Mouse (Mus musculus) embryonic facial prominence, embryonic 14.5 days (tissue): ENCODE results near the gene Ccdc12. TPM values are rescaled to one million over a fixed set of nuclear protein-coding genes. Genes with fewer than 3 reads are reported as not detected.
A peak's percentile ranks its signal among the peaks of the same experiment; 100 is the strongest.

Source experiments
- ATAC-seq: fragments of 200-750 bp; cut with Nextera tagmentation; 2 replicates; pipeline ENCODE4 v1.8.0; 2017; ENCODE audit warnings: low read depth, moderate number of reproducible peaks, moderate TSS enrichment
- DNase-seq: peaks from one replicate; pipeline ENCODE4 v3.0.0-alpha.2; 2015; ENCODE audit warnings: low spot score
- H3K27ac ChIP-seq: fragments of 300-500 bp; sonication (generic); replicated peaks from 2 replicates; pipeline ENCODE4 v1.5.1; 2014; ENCODE audit warnings: low read depth, mild to moderate bottlenecking, low read length, moderate library complexity
- H3K27me3 ChIP-seq: fragments of 300-500 bp; sonication (generic); replicated peaks from 2 replicates; pipeline ENCODE4 v1.6.1; 2014; ENCODE audit warnings: low read length; ENCODE audit not compliant: control insufficient read depth, insufficient read depth
- H3K36me3 ChIP-seq: fragments of 300-500 bp; sonication (generic); 2 replicates; pipeline ENCODE4 v1.6.1; 2014; ENCODE audit warnings: low read length, mixed read lengths; ENCODE audit not compliant: control insufficient read depth, insufficient read depth
- H3K4me1 ChIP-seq: fragments of 300-500 bp; sonication (generic); 2 replicates; pipeline ENCODE4 v1.6.1; 2014; ENCODE audit warnings: antibody characterized with exemption, low read length; ENCODE audit not compliant: control insufficient read depth, insufficient read depth
- H3K4me2 ChIP-seq: fragments of 300-500 bp; sonication (generic); 2 replicates; pipeline ENCODE4 v1.6.1; 2014; ENCODE audit warnings: low read depth, mild to moderate bottlenecking, low read length, moderate library complexity, mixed read lengths
- H3K4me3 ChIP-seq: fragments of 300-500 bp; sonication (generic); 2 replicates; pipeline ENCODE4 v1.5.1; 2014; ENCODE audit warnings: low read depth, mild to moderate bottlenecking, low read length
- H3K9ac ChIP-seq: fragments of 300-500 bp; sonication (generic); 2 replicates; pipeline ENCODE4 v1.6.1; 2014; ENCODE audit warnings: low read depth, mild to moderate bottlenecking, low read length, moderate library complexity, mixed read lengths
- H3K9me3 ChIP-seq: fragments of 300-500 bp; sonication (generic); 2 replicates; pipeline ENCODE4 v1.6.1; 2016; ENCODE audit warnings: low read length; ENCODE audit not compliant: control insufficient read depth
- WGBS: fragments of 180-500 bp; shearing (Covaris S2); extraction: QIAGEN DNeasy Blood & Tissue Kit; methylation state at CpG from one replicate; pipeline ENCODE4 v1.1.7; 2014; 5-methylcytosine and 5-hydroxymethylcytosine counted together
- polyA plus RNA-seq: library from polyadenylated mRNA; unstranded; fragments of >200 nt; fragmentation: Nextera tagmentation; extraction: Ambion mirVana; gene quantifications from 2 replicates; pipeline ENCODE4 v1.2.1, GENCODE M21; 2014

Ccdc12 gene
- polyA plus RNA-seq = 104 and 107 TPM in 2 replicates

DNA sequence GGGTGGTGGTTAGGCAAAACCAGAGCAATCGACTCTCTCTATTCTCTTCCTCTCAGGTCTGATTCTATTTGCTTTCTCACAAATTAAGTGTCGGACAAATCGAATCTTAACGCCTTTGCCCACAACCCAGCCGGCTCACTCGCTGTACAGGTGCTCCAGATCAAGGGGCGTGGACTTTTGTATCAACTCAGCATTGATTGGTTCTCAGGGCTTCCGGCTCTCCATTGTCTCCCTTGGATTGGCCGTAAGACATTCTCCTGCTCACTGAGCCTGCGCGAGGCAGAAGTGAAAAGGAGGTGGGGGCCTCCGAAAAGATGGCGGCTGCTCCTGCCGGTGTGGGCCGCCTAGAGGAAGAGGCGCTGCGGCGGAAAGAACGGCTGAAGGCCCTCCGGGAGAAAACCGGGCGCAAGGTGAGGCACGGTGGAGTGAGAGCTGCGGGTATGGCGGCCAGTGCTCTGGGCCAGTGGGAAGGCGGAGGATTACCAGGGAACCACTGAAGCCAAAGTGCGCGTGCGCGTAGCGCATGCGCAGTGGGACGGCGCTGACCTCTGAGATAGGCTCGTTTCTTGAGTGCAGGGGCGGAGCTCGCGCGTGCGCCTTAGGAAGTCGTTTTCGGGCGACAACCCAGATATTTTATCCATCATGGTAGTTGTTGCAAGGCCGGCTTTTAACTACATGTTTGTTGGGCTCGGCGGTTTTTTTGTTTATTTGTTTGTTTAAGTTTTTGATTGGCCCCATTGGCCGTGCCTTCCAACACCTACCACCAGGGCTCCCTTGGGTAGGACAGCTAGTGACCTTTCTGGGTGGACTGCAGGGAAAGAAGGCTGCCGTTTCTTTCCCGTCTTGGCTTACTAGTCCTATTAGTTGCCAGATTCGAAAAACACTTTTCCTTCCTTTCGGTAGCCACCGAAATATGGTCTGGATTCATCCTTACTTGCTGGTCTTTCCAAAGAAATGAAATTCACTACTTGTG, at the start of gene Ccdc12:
Gene Ccdc12, plus strand, starts transcription at position 255 of the 973 bp plus-strand sequence.
- H3K27me3 ChIP-seq = peaks cover 25% of the 10 kb centered on the region
- no peaks in the 10 kb centered on the region for H3K9me3 ChIP-seq
- peak within 1 kb of the TSS; percentile 83 for H3K27ac ChIP-seq
- 0% methylated on average over 50 of the region's 52 CpGs for WGBS
- no peaks in the 10 kb centered on the region for H3K36me3 ChIP-seq
- peak within 1 kb of the TSS; percentile 80 for H3K4me2 ChIP-seq
- peaks cover 18% of the 10 kb centered on the region for H3K4me1 ChIP-seq
- peak within 1 kb of the TSS; percentile 70 for H3K4me3 ChIP-seq
- ATAC-seq = peak; percentile 96
- DNase-seq = peak; percentile 99
- peak within 1 kb of the TSS; percentile 79 for H3K9ac ChIP-seq

DNA sequence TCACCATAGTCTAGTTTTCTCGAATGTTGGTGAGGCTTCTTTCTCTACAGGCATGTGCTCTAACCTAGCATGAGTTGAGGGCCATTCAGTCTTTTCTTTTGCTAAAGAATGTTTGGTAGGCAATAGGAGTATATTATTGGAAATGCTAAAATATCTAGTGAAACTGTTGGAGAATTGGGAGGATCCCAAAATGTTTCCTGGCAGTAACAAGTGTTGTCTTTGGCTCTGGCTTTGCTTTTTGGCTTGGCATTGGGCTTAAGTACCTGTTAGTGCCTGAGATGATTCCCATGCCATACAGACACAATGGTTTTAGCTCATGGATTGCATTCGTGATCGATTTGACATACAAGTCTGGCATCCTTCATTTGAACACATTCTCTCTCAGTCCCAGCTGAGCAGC, 44.8 kb upstream of the Ccdc12 start:
- Histone ChIP-seq H3K27me3 (no peaks in the 10 kb centered on the region), H3K36me3 (peaks cover 86% of the 10 kb centered on the region), H3K27ac (no peak overlapping the region), H3K9me3 (no peaks in the 10 kb centered on the region), H3K4me3 (no peak overlapping the region), H3K4me1 (no peaks in the 10 kb centered on the region), H3K4me2 (no peak overlapping the region), H3K9ac (no peak overlapping the region)
- no peak for DNase-seq
- ATAC-seq = no peak
- WGBS = 91% methylated on average over 3 of the region's 3 CpGs

DNA sequence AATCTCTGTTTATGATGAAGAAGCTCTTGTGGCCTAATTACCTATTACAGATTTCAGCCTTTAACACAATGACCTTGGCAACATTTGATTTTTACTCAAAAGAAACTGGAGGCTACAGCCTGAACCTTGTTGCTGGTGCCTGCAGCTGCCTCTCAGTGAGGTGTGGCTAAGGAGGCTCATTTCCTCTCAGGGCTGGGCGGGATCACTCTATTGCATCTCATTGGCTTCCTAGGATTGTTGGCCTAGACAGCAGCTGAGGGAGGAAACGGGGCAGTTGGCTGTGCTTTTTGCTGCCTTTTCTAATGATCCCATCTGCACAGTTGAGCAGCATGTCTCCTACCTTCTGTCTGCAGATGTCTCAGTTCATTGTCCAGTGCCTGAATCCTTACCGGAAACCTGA, 39.2 kb upstream of the Ccdc12 start:
- Histone ChIP-seq H3K4me3 (no peak overlapping the region), H3K4me2 (no peak overlapping the region), H3K27ac (no peak overlapping the region)

GRCm38 (mm10) chr9:110620180-110620579, 36.1 kb upstream of the Ccdc12 start:
- no peak for DNase-seq
- 85% methylated on average over 7 of the region's 7 CpGs for WGBS
- Histone ChIP-seq H3K27ac (no peak overlapping the region), H3K9ac (no peak overlapping the region), H3K4me3 (no peak overlapping the region), H3K4me2 (no peak overlapping the region), H3K4me1 (peaks cover 9% of the 10 kb centered on the region; the same call in 1 of the 2 replicates), H3K27me3 (no peaks in the 10 kb centered on the region), H3K9me3 (no peaks in the 10 kb centered on the region), H3K36me3 (peaks cover 68% of the 10 kb centered on the region)
- ATAC-seq = no peak

More for the DNA sequence above, 39.2 kb upstream of the Ccdc12 start:
- no peak overlapping the region for H3K9ac ChIP-seq
- H3K36me3 ChIP-seq = peaks cover 86% of the 10 kb centered on the region
- WGBS = 82% methylated on average over 3 of the region's 3 CpGs
- H3K9me3 ChIP-seq = no peaks in the 10 kb centered on the region
- no peak for DNase-seq
- ATAC-seq = no peak
- no peaks in the 10 kb centered on the region for H3K27me3 ChIP-seq
- no peaks in the 10 kb centered on the region for H3K4me1 ChIP-seq

DNA sequence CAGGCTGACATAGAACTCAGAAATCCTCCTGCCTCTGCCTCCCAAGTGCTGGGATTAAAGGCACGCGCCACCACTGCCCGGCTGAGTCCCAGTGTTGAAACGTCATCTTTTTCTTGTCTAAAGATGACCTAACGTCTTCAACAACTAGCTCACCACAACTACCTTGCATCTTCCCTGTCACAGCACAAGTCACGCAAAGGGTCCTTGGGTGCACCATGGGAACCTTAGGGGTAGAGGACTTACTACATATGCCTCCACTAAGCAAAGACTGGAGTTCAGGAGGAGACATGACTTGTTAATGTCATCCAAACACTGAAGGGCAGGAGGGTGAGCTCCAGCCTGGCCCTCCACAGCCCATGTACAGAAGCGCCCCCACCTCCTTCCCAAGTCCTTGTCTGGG, 35.6 kb upstream of the Ccdc12 start:
- no peaks in the 10 kb centered on the region for H3K9me3 ChIP-seq
- H3K4me2 ChIP-seq = no peak overlapping the region

DNA sequence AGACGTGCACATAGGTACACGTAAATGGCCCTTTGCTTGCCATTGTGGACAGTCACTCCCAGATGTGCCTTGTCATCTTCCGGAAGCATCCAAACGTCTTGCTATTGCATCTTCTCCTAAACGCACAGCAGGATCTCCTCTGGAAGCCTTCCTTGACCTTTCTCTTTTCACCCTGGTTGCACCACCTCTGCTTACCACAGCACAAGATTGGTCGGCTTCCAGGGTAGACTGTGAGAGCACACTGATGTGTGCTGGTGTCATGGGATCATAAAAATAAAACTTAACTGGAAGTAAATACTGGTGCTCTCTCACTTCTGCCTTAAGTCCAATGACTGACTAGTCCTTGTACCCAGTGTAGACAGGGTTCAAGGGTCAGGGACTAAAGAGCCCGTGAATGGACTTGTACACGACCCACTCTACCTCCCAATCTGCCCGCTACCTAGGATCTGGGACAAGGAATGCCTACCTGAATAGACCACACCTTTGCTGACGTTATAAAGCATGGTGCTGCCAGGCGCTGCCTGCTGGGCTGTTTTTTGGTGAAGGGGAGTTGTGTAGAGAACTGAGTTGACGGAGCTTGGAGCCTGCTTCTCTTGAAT, 33.6 kb upstream of the Ccdc12 start:
- Histone ChIP-seq H3K4me3 (no peak overlapping the region), H3K9me3 (no peaks in the 10 kb centered on the region)

More for the DNA sequence above, 35.6 kb upstream of the Ccdc12 start:
- Histone ChIP-seq H3K9ac (no peak overlapping the region), H3K27me3 (no peaks in the 10 kb centered on the region), H3K36me3 (peaks cover 63% of the 10 kb centered on the region), H3K4me1 (peaks cover 9% of the 10 kb centered on the region; the same call in 1 of the 2 replicates), H3K4me3 (no peak overlapping the region), H3K27ac (no peak overlapping the region)
- no peak for ATAC-seq
- 96% methylated on average over 7 of the region's 7 CpGs for WGBS
- no peak for DNase-seq

DNA sequence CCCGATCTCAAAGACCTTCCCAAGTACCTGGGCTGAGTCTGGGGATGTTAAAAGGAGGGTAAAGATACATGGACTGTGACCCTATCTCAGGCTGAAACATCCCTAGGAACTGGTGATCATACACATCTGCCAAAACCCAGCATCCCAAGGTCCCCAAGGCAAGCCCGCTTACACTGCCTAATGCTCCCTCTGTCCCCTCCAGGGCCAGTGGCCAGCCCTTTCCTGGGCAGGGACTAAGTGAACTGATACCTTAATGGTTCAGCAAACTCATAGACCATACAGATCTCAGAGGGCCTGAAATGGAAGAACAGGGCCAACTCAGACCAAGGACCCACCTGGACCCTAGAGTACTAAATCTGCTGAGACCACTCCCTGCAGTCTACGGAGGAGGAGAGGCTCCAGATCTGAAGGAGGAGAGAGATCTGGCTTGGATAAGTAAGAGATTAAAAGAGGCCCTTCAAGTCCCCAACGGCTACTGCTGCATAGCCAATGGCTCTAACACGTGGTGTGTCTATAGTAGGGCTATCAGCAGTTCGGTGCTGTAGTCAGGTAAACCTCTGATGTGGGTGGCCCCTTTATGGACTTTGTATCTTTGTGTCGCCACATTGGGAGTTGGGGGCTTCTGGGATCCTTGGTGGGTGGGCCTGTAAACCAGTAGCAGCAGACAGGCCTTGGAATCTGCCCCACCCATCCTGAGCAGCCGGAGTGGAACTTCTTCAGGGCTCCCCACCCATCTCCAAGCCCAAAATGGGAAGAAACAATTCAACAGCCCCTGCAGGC, 32.7 kb upstream of the Ccdc12 start:
- Histone ChIP-seq H3K36me3 (peaks cover 39% of the 10 kb centered on the region), H3K4me3 (peak overlapping the region; percentile 50), H3K27ac (peak overlapping the region; percentile 90), H3K4me2 (peak overlapping the region; percentile 93), H3K27me3 (no peaks in the 10 kb centered on the region), H3K9me3 (no peaks in the 10 kb centered on the region), H3K9ac (peak overlapping the region; percentile 72), H3K4me1 (peaks cover 9% of the 10 kb centered on the region; the same call in 1 of the 2 replicates)
- WGBS = 38% methylated on average over 8 of the region's 8 CpGs
- DNase-seq (peak; percentile 17), ATAC-seq (no peak)

More for the DNA sequence above, 33.6 kb upstream of the Ccdc12 start:
- Histone ChIP-seq H3K9ac (no peak overlapping the region), H3K4me2 (peak overlapping the region; percentile 93), H3K27me3 (no peaks in the 10 kb centered on the region), H3K27ac (no peak overlapping the region), H3K36me3 (peaks cover 48% of the 10 kb centered on the region), H3K4me1 (peaks cover 9% of the 10 kb centered on the region; the same call in 1 of the 2 replicates)
- ATAC-seq (no peak), DNase-seq (no peak)
- WGBS = 83% methylated on average over 12 of the region's 12 CpGs
